24 mouse cellular contexts compared by ENCODE assay signal in genomic region chr5:122093734-122094133, GRCm38 (mm10). TPM values are rescaled to one million over a fixed set of nuclear protein-coding genes. Genes with fewer than 3 reads are reported as not detected.
"Had no signal": no experiment of that assay in that cellular context is flagged by ENCODE, and none has a peak within 500 bp of the region (broad histone marks: within the 10 kb centered on the region; RNA-seq: fewer than 3 reads in every experiment).

No protein-coding gene starts in this region.

- DNase-seq: kidney, postnatal 10 days; kidney, postnatal 36 days; layer of hippocampus, postnatal 36 days; liver, embryonic 13.5 days; lung, adult 2 months; lung, postnatal 14 days; lung, postnatal 4 days; right cerebral cortex, adult 18-20 months; right cerebral cortex, postnatal 25 days; thymus, postnatal 25 days had no signal

- H3K9me3 ChIP-seq: kidney, embryonic 15.5 days; liver, embryonic 13.5 days; midbrain, embryonic 15.5 days; neural tube, embryonic 12.5 days; neural tube, embryonic 15.5 days; stomach, embryonic 15.5 days had no signal

- H3K4me2 ChIP-seq: kidney, embryonic 15.5 days; liver, embryonic 13.5 days; midbrain, embryonic 11.5 days; midbrain, embryonic 15.5 days; neural tube, embryonic 12.5 days; neural tube, embryonic 15.5 days; stomach, embryonic 15.5 days had no signal

- H3K4me3 ChIP-seq: kidney, embryonic 15.5 days; left cerebral cortex, adult 2 months; liver, embryonic 13.5 days; midbrain, embryonic 15.5 days; neural tube, embryonic 12.5 days; neural tube, embryonic 15.5 days; stomach, embryonic 15.5 days had no signal

- H3K9ac ChIP-seq: kidney, embryonic 15.5 days; liver, embryonic 13.5 days; midbrain, embryonic 15.5 days; neural tube, embryonic 12.5 days; neural tube, embryonic 15.5 days; stomach, embryonic 15.5 days had no signal

- H3K36me3 ChIP-seq: kidney, embryonic 15.5 days; liver, embryonic 13.5 days; midbrain, embryonic 15.5 days; neural tube, embryonic 12.5 days; neural tube, embryonic 15.5 days; stomach, embryonic 15.5 days had no signal

- H3K4me1 ChIP-seq: liver, embryonic 13.5 days; midbrain, embryonic 15.5 days; neural tube, embryonic 12.5 days; neural tube, embryonic 15.5 days; stomach, embryonic 15.5 days had no signal

- H3K27ac ChIP-seq: kidney, embryonic 15.5 days; left cerebral cortex, adult 2 months; liver, embryonic 13.5 days; midbrain, embryonic 15.5 days; neural tube, embryonic 12.5 days; neural tube, embryonic 15.5 days; stomach, embryonic 15.5 days had no signal

- ATAC-seq: midbrain, embryonic 15.5 days had no signal

- H3K27me3 ChIP-seq: kidney, embryonic 15.5 days; liver, embryonic 13.5 days; midbrain, embryonic 15.5 days; neural tube, embryonic 12.5 days; neural tube, embryonic 15.5 days; stomach, embryonic 15.5 days had no signal

RNA-seq across cellular contexts. Expression of gene Myl2, which starts 7.0 kb away (rescaled TPM):
- total RNA-seq: layer of hippocampus, postnatal 10 days; megakaryocyte progenitor cell, adult 5-6 weeks; megakaryocyte-erythroid progenitor cell, adult 5-6 weeks had no signal
- polyA plus RNA-seq: liver, adult 2 months; small intestine, adult 2 months had no signal

RNA-seq across cellular contexts. Expression of gene Cux2, which starts 43.8 kb away (rescaled TPM):
- total RNA-seq: megakaryocyte-erythroid progenitor cell, adult 5-6 weeks had no signal

RNA-seq across cellular contexts. Expression of gene Ccdc63, which starts 46.9 kb away (rescaled TPM):
- total RNA-seq: liver, adult 2 months had no signal
- polyA plus RNA-seq: kidney, embryonic 15.5 days; limb, embryonic 11.5 days; liver, adult 2 months; liver, embryonic 16.5 days; midbrain, embryonic 15.5 days; neural tube, embryonic 12.5 days; stomach, embryonic 15.5 days had no signal
